Mouse (Mus musculus) neural tube, embryonic 13.5 days (tissue): ENCODE results near the gene Cyb5b. TPM values are rescaled to one million over a fixed set of nuclear protein-coding genes. Genes with fewer than 3 reads are reported as not detected.

Experiments used
- ATAC-seq: fragments of 200-750 bp; cut with Nextera tagmentation; 2 replicates; pipeline ENCODE4 v1.8.0; 2017; ENCODE audit warnings: low read depth, mild to moderate bottlenecking, moderate TSS enrichment, moderate library complexity
- H3K27ac ChIP-seq: fragments of 300-500 bp; sonication (generic); replicated peaks from 2 replicates; pipeline ENCODE4 v1.5.1; 2015; ENCODE audit warnings: moderate library complexity, mild to moderate bottlenecking, inconsistent platforms
- H3K27me3 ChIP-seq: fragments of 300-500 bp; sonication (generic); 2 replicates; pipeline ENCODE4 v1.6.1; 2015; ENCODE audit warnings: mild to moderate bottlenecking, inconsistent platforms
- H3K36me3 ChIP-seq: fragments of 300-500 bp; sonication (generic); 2 replicates; pipeline ENCODE4 v1.6.1; 2015; ENCODE audit warnings: mild to moderate bottlenecking, inconsistent platforms
- H3K4me1 ChIP-seq: fragments of 300-500 bp; sonication (generic); replicated peaks from 2 replicates; pipeline ENCODE4 v1.6.1; 2015; ENCODE audit warnings: inconsistent platforms
- H3K4me2 ChIP-seq: fragments of 300-500 bp; sonication (generic); 2 replicates; pipeline ENCODE4 v1.6.1; 2015; ENCODE audit warnings: inconsistent platforms, mild to moderate bottlenecking, moderate library complexity
- H3K4me3 ChIP-seq: fragments of 300-500 bp; sonication (generic); 2 replicates; pipeline ENCODE4 v1.5.1; 2015; ENCODE audit warnings: mild to moderate bottlenecking, inconsistent platforms
- H3K9ac ChIP-seq: fragments of 300-500 bp; sonication (generic); 2 replicates; pipeline ENCODE4 v1.6.1; 2015; ENCODE audit warnings: moderate library complexity, mild to moderate bottlenecking, inconsistent platforms
- H3K9me3 ChIP-seq: fragments of 300-500 bp; sonication (generic); 2 replicates; pipeline ENCODE4 v1.6.1; 2016; ENCODE audit warnings: inconsistent platforms
- WGBS: fragments of 180-500 bp; shearing (Covaris S2); methylation state at CpG from one replicate; pipeline ENCODE4 v1.1.7; 2015; 5-methylcytosine and 5-hydroxymethylcytosine counted together
- polyA plus RNA-seq: library from polyadenylated mRNA; unstranded; fragments of >200 nt; fragmentation: Nextera tagmentation; extraction: Ambion mirVana; gene quantifications from 2 replicates; pipeline ENCODE4 v1.2.1, GENCODE M21; 2015

Gene Cyb5b
- polyA plus RNA-seq, 1 experiment from 2014 or later = 94.1 TPM

GRCm38 (mm10) chr8:107136003-107136612 lies 14.3 kb upstream of the Cyb5b start:
- no peak overlapping the region for H3K27ac ChIP-seq
- H3K9me3 ChIP-seq = no peaks in the 10 kb centered on the region
- no peak overlapping the region for H3K9ac ChIP-seq
- H3K4me3 ChIP-seq = no peak overlapping the region
- ATAC-seq = no peak
- WGBS = 13% methylated on average over 8 of the region's 8 CpGs
- H3K4me2 ChIP-seq = no peak overlapping the region
- no peaks in the 10 kb centered on the region for H3K27me3 ChIP-seq
- peaks cover 8% of the 10 kb centered on the region; the same call in 1 of the 2 replicates for H3K4me1 ChIP-seq
- H3K36me3 ChIP-seq = no peaks in the 10 kb centered on the region

GRCm38 (mm10) chr8:107137591-107137990 lies 12.8 kb upstream of the Cyb5b start:
- Histone ChIP-seq H3K27ac (no peak overlapping the region), H3K9ac (no peak overlapping the region), H3K27me3 (no peaks in the 10 kb centered on the region), H3K4me1 (peaks cover 8% of the 10 kb centered on the region; the same call in 1 of the 2 replicates), H3K36me3 (no peaks in the 10 kb centered on the region), H3K9me3 (no peaks in the 10 kb centered on the region), H3K4me2 (no peak overlapping the region), H3K4me3 (no peak overlapping the region)
- no peak for ATAC-seq
- 73% methylated on average over 6 of the region's 6 CpGs for WGBS

GRCm38 (mm10) chr8:107138338-107138737 lies 12.1 kb upstream of the Cyb5b start:
- WGBS = 93% methylated on average over 5 of the region's 5 CpGs
- Histone ChIP-seq H3K36me3 (no peaks in the 10 kb centered on the region), H3K9ac (no peak overlapping the region), H3K27me3 (no peaks in the 10 kb centered on the region), H3K9me3 (no peaks in the 10 kb centered on the region), H3K4me1 (peaks cover 8% of the 10 kb centered on the region; the same call in 1 of the 2 replicates), H3K27ac (no peak overlapping the region), H3K4me3 (no peak overlapping the region), H3K4me2 (no peak overlapping the region)
- no peak for ATAC-seq

GRCm38 (mm10) chr8:107139704-107140470 lies 10.6 kb upstream of the Cyb5b start:
- Histone ChIP-seq H3K9me3 (no peaks in the 10 kb centered on the region), H3K36me3 (no peaks in the 10 kb centered on the region), H3K4me3 (no peak overlapping the region), H3K9ac (no peak overlapping the region), H3K27me3 (no peaks in the 10 kb centered on the region), H3K27ac (no peak overlapping the region), H3K4me1 (peaks cover 8% of the 10 kb centered on the region; the same call in 1 of the 2 replicates), H3K4me2 (no peak overlapping the region)
- 37% methylated on average over 13 of the region's 13 CpGs for WGBS
- ATAC-seq = no peak

- no peaks in the 10 kb centered on the region for H3K9me3 ChIP-seq
- H3K36me3 ChIP-seq = no peaks in the 10 kb centered on the region
- no peak for ATAC-seq
- no peak overlapping the region for H3K4me2 ChIP-seq
- no peaks in the 10 kb centered on the region for H3K27me3 ChIP-seq
- H3K9ac ChIP-seq = no peak overlapping the region
- 90% methylated on average over 4 of the region's 4 CpGs for WGBS
- 0 out of 2 replicates have a peak, but pooled peaks cover 4% of the 10 kb centered on the region for H3K4me1 ChIP-seq
- H3K4me3 ChIP-seq = no peak overlapping the region
- H3K27ac ChIP-seq = no peak overlapping the region
Measured at GRCm38 (mm10) chr8:107142539-107142938, 7.9 kb upstream of the Cyb5b start.

GRCm38 (mm10) chr8:107143501-107143900 lies 6.9 kb upstream of the Cyb5b start:
- Histone ChIP-seq H3K4me3 (no peak overlapping the region), H3K4me1 (0 out of 2 replicates have a peak, but pooled peaks cover 4% of the 10 kb centered on the region), H3K9ac (no peak overlapping the region), H3K4me2 (no peak overlapping the region), H3K36me3 (no peaks in the 10 kb centered on the region), H3K9me3 (no peaks in the 10 kb centered on the region), H3K27ac (no peak overlapping the region), H3K27me3 (no peaks in the 10 kb centered on the region)
- no peak for ATAC-seq
- WGBS = 42% methylated on average over 4 of the region's 4 CpGs

GRCm38 (mm10) chr8:107146186-107146585 lies 4.3 kb upstream of the Cyb5b start:
- no peak overlapping the region for H3K27ac ChIP-seq
- no peaks in the 10 kb centered on the region for H3K27me3 ChIP-seq
- no peak overlapping the region for H3K4me2 ChIP-seq
- ATAC-seq = no peak
- no peaks in the 10 kb centered on the region for H3K9me3 ChIP-seq
- H3K4me1 ChIP-seq = peaks cover 8% of the 10 kb centered on the region
- H3K4me3 ChIP-seq = no peak overlapping the region
- no peaks in the 10 kb centered on the region for H3K36me3 ChIP-seq
- no peak overlapping the region for H3K9ac ChIP-seq

GRCm38 (mm10) chr8:107148802-107149201 lies 1.6 kb upstream of the Cyb5b start:
- Histone ChIP-seq H3K4me2 (no peak overlapping the region), H3K4me1 (peaks cover 14% of the 10 kb centered on the region), H3K36me3 (peaks cover 13% of the 10 kb centered on the region), H3K9ac (no peak overlapping the region), H3K27ac (no peak overlapping the region), H3K9me3 (no peaks in the 10 kb centered on the region), H3K4me3 (no peak overlapping the region), H3K27me3 (no peaks in the 10 kb centered on the region)
- WGBS = 61% methylated on average over 5 of the region's 5 CpGs
- ATAC-seq = no peak

- Histone ChIP-seq H3K9me3 (no peaks in the 10 kb centered on the region), H3K4me3 (peak overlapping the region; percentile 60), H3K4me2 (peak overlapping the region; percentile 78), H3K27ac (peak overlapping the region; percentile 81), H3K36me3 (peaks cover 22% of the 10 kb centered on the region), H3K4me1 (peaks cover 14% of the 10 kb centered on the region), H3K9ac (peak overlapping the region; percentile 82), H3K27me3 (no peaks in the 10 kb centered on the region)
- peak; percentile 62 for ATAC-seq
- WGBS = 17% methylated on average over 6 of the region's 6 CpGs
Measured at GRCm38 (mm10) chr8:107150057-107150403, 410 bp upstream of the Cyb5b start.

GRCm38 (mm10) chr8:107151212-107151920 lies 926 bp downstream of the Cyb5b start:
- Histone ChIP-seq H3K4me2 (peak overlapping the region; percentile 78), H3K27ac (no peak overlapping the region), H3K9ac (peak overlapping the region; percentile 82), H3K27me3 (no peaks in the 10 kb centered on the region), H3K9me3 (no peaks in the 10 kb centered on the region), H3K4me3 (peak overlapping the region; percentile 60), H3K36me3 (peaks cover 35% of the 10 kb centered on the region), H3K4me1 (peaks cover 14% of the 10 kb centered on the region)
- 0 out of 2 replicates have a peak, but pooled peaks have one; percentile 29 for ATAC-seq
- WGBS = 76% methylated on average over 7 of the region's 7 CpGs

GRCm38 (mm10) chr8:107153326-107154210 lies 3.1 kb downstream of the Cyb5b start:
- H3K4me3 ChIP-seq = no peak overlapping the region
- no peak for ATAC-seq
- H3K4me2 ChIP-seq = no peak overlapping the region
- H3K4me1 ChIP-seq = peaks cover 23% of the 10 kb centered on the region
- no peak overlapping the region for H3K9ac ChIP-seq
- no peaks in the 10 kb centered on the region for H3K9me3 ChIP-seq
- no peak overlapping the region for H3K27ac ChIP-seq
- WGBS = 94% methylated on average over 14 of the region's 14 CpGs
- no peaks in the 10 kb centered on the region for H3K27me3 ChIP-seq
- H3K36me3 ChIP-seq = peaks cover 40% of the 10 kb centered on the region
